ENCODE assay signal across 8 mouse cellular contexts in the genomic region with DNA sequence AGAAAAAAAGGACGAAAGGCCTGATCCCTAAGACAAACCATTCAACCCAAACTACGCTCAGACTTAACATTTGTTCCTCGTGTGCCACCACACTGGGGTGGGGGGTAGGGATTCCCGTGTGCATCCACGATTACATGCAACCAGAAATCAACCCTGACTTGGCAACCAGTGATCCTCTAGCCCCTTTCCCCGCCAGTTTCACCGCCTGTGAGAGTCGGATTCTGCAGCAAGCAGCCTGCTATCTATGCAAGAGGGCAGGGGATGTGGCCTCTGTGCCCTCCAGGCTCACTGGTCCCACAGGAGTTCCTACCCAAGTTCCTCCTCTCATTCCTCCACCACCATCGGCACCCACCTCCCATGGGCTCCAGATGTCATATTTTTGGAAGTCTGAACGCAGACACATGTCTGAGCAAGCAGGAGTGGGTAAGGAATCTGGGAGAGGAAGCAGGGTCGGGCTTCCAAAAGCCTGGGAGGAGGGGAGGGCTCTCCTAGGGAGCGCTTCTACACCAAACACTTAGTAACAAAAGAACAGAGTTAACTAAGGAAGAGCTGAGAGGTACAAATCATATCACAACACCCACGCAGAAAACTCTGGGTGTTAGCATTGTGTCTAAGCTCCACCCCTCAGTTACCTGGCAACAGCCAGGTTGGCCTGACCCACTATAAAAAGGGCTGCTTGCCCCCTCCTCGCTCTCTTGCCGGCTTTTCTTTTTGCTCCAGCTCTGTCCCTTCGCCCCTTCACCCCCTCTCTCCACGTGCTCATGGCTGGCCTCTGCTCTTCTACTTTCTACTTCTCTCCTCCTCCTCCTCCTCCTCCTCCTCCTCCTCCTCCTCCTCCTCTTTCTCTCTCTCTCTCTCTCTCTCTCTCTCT.
A peak's percentile ranks its signal among the peaks of the same experiment; 100 is the strongest.
DNase-seq lines count a peak whose midpoint lies in the region; ATAC-seq and TF ChIP-seq lines count a peak whose summit lies in the region.

No protein-coding gene starts in this region.

- H3K4me3 ChIP-seq in lung, embryonic 15.5 days, result no peak overlapping the region
- peak overlapping the region; percentile 17; the same call in 1 of the 2 replicates for H3K4me3 ChIP-seq in hindbrain, postnatal 0 days (ENCODE audit: low read length)

- no peaks in the 10 kb centered on the region for H3K27me3 ChIP-seq in lung, embryonic 15.5 days
- H3K27me3 ChIP-seq in hindbrain, postnatal 0 days (ENCODE audit: insufficient read depth, low read length), result no peaks in the 10 kb centered on the region

- no peaks in the 10 kb centered on the region for H3K36me3 ChIP-seq in lung, embryonic 15.5 days
- H3K36me3 ChIP-seq in hindbrain, postnatal 0 days (ENCODE audit: insufficient read depth, low read length), result no peaks in the 10 kb centered on the region

- H3K4me1 ChIP-seq in lung, embryonic 15.5 days, result peaks cover 20% of the 10 kb centered on the region
- H3K4me1 ChIP-seq in hindbrain, postnatal 0 days (ENCODE audit: insufficient read depth, low read length), result peaks cover 9% of the 10 kb centered on the region

- H3K9ac ChIP-seq in lung, embryonic 15.5 days, result no peak overlapping the region
- H3K9ac ChIP-seq in hindbrain, postnatal 0 days (replicated peaks; ENCODE audit: low read length), result no peak overlapping the region

- H3K27ac ChIP-seq in lung, embryonic 15.5 days, result 0 out of 2 replicates have a peak overlapping the region, but pooled peaks have one; percentile 16
- H3K27ac ChIP-seq in hindbrain, postnatal 0 days, result 0 out of 2 replicates have a peak overlapping the region, but pooled peaks have one; percentile 15

- 37% methylated on average over 17 of the region's 17 CpGs for WGBS in lung, embryonic 15.5 days
- WGBS in hindbrain, postnatal 0 days, result 21% methylated on average over 17 of the region's 17 CpGs

- no peaks in the 10 kb centered on the region for H3K9me3 ChIP-seq in lung, embryonic 15.5 days
- H3K9me3 ChIP-seq in hindbrain, postnatal 0 days (ENCODE audit: low read length), result no peaks in the 10 kb centered on the region

- no peak for TF ChIP-seq CTCF in hindbrain, postnatal 0 days (IDR thresholded peaks at IDR 0.05; ENCODE audit: low read depth)

- H3K4me2 ChIP-seq in lung, embryonic 15.5 days, result peak overlapping the region; percentile 41
- peak overlapping the region; percentile 53 for H3K4me2 ChIP-seq in hindbrain, postnatal 0 days (ENCODE audit: low read depth, low read length)

- DNase-seq in adrenal gland, adult 2 months, result peak; percentile 17
- no peak for DNase-seq in adrenal gland, postnatal 25 days
- DNase-seq in lung, postnatal 14 days, result no peak
- DNase-seq in hindbrain, postnatal 0 days (ENCODE audit: low spot score), result no peak
- DNase-seq in right cerebral cortex, postnatal 25 days, result peak; percentile 5
- no peak for DNase-seq in cerebellum, adult 8-10 months
- DNase-seq in urinary bladder, adult 2 months (ENCODE audit: low spot score), result no peak

- ATAC-seq in lung, embryonic 15.5 days (ENCODE audit: borderline replicate concordance, extremely low read depth, low FRiP score, low TSS enrichment), result no peak
- peak; percentile 27; the same call in 1 of the 2 replicates for ATAC-seq in hindbrain, postnatal 0 days

Comparison
In these comparisons a context has a peak if more than half of its experiments do, and no peak if none do; other contexts are left out.
1. DNase-seq: peak in adrenal gland, adult 2 months (single experiment) and right cerebral cortex, postnatal 25 days (single experiment); none in adrenal gland, postnatal 25 days (single experiment), lung, postnatal 14 days (single experiment), hindbrain, postnatal 0 days (single experiment), cerebellum, adult 8-10 months (single experiment) and urinary bladder, adult 2 months (single experiment).